Mouse (Mus musculus): ENCODE data around the gene 4930550C14Rik. TPM values are rescaled to one million over a fixed set of nuclear protein-coding genes. Genes with fewer than 3 reads are reported as not detected.

The 4930550C14Rik gene
- polyA plus RNA-seq, 1 experiment from 2014 or later: 2.6 TPM

DNA sequence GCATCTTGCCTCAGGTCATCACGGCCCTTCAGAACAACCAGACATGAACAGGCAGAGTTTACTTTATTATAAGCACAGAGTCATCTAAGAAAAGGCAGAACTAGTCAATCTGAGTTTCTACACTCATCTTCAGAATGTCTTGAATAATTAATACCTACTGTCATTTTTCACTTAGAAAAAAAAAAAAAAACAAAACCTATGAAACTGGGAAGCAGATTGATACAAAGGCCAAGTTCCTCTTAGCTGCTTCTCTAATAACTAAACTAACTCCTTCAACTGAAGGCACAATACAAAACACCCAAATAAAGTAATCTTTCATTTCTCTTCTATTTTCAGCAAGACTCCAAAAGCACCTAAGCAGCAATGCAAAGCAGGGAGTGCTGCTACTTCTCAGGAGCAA lies 48.5 kb downstream of the 4930550C14Rik start:
- no peak overlapping the region for H3K4me2 ChIP-seq (replicated peaks; ENCODE audit: low read depth, low read length)
- no peaks in the 10 kb centered on the region for H3K4me1 ChIP-seq (ENCODE audit: insufficient read depth, low read depth, low read length)
- DNase-seq (ENCODE audit: low spot score) (no peak), ATAC-seq (no peak)
- TF ChIP-seq CTCF (IDR thresholded peaks at IDR 0.05) (no peak), EP300 (IDR thresholded peaks at IDR 0.05) (no peak)
- no peak overlapping the region for H3K27ac ChIP-seq (ENCODE audit: low read length)
- H3K9me3 ChIP-seq (ENCODE audit: low read length): no peaks in the 10 kb centered on the region
- H3K27me3 ChIP-seq (replicated peaks; ENCODE audit: insufficient read depth, low read length): no peaks in the 10 kb centered on the region
- H3K36me3 ChIP-seq (ENCODE audit: insufficient read depth, low read length): peaks cover 11% of the 10 kb centered on the region; the same call in 1 of the 2 replicates
- H3K9ac ChIP-seq (replicated peaks; ENCODE audit: low read depth): no peak overlapping the region
- no peak overlapping the region for H3K4me3 ChIP-seq (ENCODE audit: low read depth, low read length)
- 92% methylated on average over 1 of the region's 1 CpGs for WGBS

DNA sequence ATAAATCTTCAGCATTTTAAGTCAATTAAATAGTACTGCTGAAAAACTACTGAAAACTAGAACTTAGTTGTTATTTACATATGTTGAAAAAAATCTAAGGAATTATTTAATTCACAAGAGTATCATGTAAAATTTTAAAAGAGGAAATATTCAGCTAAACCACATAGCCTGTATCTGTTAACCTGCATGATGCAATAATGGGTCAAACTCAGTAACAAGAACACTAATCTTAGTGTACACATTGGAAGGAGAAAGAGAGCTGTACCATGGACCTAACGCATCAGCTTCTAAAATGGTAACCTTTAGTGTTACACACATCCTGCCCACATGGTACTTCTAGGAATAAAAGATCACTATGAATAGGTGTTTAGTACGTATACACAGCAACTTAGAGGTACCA lies 49.9 kb downstream of the 4930550C14Rik start:
- DNase-seq (ENCODE audit: low spot score) (no peak), ATAC-seq (no peak)
- Histone ChIP-seq H3K9ac (replicated peaks; ENCODE audit: low read depth) (no peak overlapping the region), H3K4me2 (replicated peaks; ENCODE audit: low read depth, low read length) (no peak overlapping the region), H3K27ac (ENCODE audit: low read length) (no peak overlapping the region), H3K36me3 (ENCODE audit: insufficient read depth, low read length) (peaks cover 8% of the 10 kb centered on the region; the same call in 1 of the 2 replicates), H3K27me3 (replicated peaks; ENCODE audit: insufficient read depth, low read length) (no peaks in the 10 kb centered on the region), H3K4me1 (ENCODE audit: insufficient read depth, low read depth, low read length) (no peaks in the 10 kb centered on the region), H3K9me3 (ENCODE audit: low read length) (no peaks in the 10 kb centered on the region), H3K4me3 (ENCODE audit: low read depth, low read length) (no peak overlapping the region)
- TF ChIP-seq EP300 (IDR thresholded peaks at IDR 0.05) (no peak), CTCF (IDR thresholded peaks at IDR 0.05) (no peak)
- 93% methylated on average over 2 of the region's 2 CpGs for WGBS

DNA sequence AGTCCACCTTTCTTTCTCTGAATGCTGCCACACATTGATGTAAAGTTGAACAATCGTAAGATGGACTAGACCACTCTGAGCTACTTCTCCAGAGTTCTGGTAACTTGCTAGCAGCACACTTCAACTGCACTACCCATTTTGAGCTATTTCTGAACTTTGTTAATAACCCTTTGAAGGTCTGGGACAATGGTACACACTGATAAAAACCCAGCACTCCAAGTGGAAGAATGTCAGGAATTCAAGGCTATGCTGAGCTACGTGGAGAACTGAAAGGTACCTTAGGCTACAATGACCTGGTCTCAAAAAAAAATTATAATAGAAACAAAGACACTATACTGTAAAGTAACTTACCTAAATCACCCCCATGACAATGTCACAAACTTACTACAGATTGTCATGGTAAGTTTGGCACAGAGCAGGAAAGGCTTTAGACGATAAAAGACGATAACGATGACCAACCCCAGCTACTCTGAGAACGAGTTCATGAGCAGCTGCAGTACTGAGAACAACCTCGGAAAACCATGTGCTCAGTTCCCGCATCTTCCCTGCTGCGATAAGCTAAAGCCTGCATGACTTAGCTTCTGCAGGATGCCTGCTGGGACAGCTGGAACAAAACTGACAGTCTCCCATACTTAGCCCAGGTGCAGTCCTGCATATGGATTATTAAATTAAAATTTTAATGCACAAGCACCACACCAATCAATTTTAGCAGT lies 70.8 kb downstream of the 4930550C14Rik start:
- no peak overlapping the region for H3K9ac ChIP-seq (replicated peaks; ENCODE audit: low read depth)
- ATAC-seq (peak; percentile 66; the same call in 1 of the 2 replicates), DNase-seq (ENCODE audit: low spot score) (peak; percentile 36)
- H3K4me1 ChIP-seq (ENCODE audit: insufficient read depth, low read depth, low read length): no peaks in the 10 kb centered on the region
- TF ChIP-seq CTCF (IDR thresholded peaks at IDR 0.05) (no peak), EP300 (IDR thresholded peaks at IDR 0.05) (0 out of 2 replicates have a peak, but pooled peaks have one; percentile 39)
- no peak overlapping the region; the same call in 1 of the 2 replicates for H3K4me2 ChIP-seq (replicated peaks; ENCODE audit: low read depth, low read length)
- H3K4me3 ChIP-seq (ENCODE audit: low read depth, low read length): no peak overlapping the region
- WGBS: 64% methylated on average over 9 of the region's 9 CpGs
- H3K9me3 ChIP-seq (ENCODE audit: low read length): no peaks in the 10 kb centered on the region
- no peak overlapping the region for H3K27ac ChIP-seq (ENCODE audit: low read length)
- no peaks in the 10 kb centered on the region; the same call in 1 of the 2 replicates for H3K36me3 ChIP-seq (ENCODE audit: insufficient read depth, low read length)
- no peaks in the 10 kb centered on the region for H3K27me3 ChIP-seq (replicated peaks; ENCODE audit: insufficient read depth, low read length)

Small RNA genes within 50 kb of the gene (microRNA-seq; reads per million reads assigned to microRNA genes)
- gene Mir130c: not detected

Other genes starting within 250 kb of the 4930550C14Rik start
- gene Ddx10, start 154.3 kb upstream of the 4930550C14Rik start, polyA plus RNA-seq (2015; fragmentation: Nextera tagmentation; extraction: Ambion mirVana): 14.2 and 16.5 TPM in 2 replicates
- 7.2 and 8.1 TPM in 2 replicates for gene Exph5, start 100.7 kb upstream of the 4930550C14Rik start, polyA plus RNA-seq (2015; fragmentation: Nextera tagmentation; extraction: Ambion mirVana)
- 30.2 and 37.3 TPM in 2 replicates for gene Kdelc2, start 18.3 kb upstream of the 4930550C14Rik start, polyA plus RNA-seq (2015; fragmentation: Nextera tagmentation; extraction: Ambion mirVana)
- 3.5 and 4.6 TPM in 2 replicates for gene Atm, start 134.4 kb downstream of the 4930550C14Rik start, polyA plus RNA-seq (2015; fragmentation: Nextera tagmentation; extraction: Ambion mirVana)
- gene Npat, start 134.7 kb downstream of the 4930550C14Rik start, polyA plus RNA-seq (2015; fragmentation: Nextera tagmentation; extraction: Ambion mirVana): 6.8 and 7.9 TPM in 2 replicates
- gene Acat1, start 208.1 kb downstream of the 4930550C14Rik start, polyA plus RNA-seq (2015; fragmentation: Nextera tagmentation; extraction: Ambion mirVana): 65.7 and 66.6 TPM in 2 replicates